Mouse (Mus musculus): ENCODE results near the gene Rab11fip4. TPM values are rescaled to one million over a fixed set of nuclear protein-coding genes. Genes with fewer than 3 reads are reported as not detected.

Rab11fip4 gene
- polyA plus RNA-seq, 1 experiment = not detected

GRCm38 (mm10) chr11:79644717-79645191 is 53.7 kb downstream of the Rab11fip4 start:
- no peak for TF ChIP-seq TAL1 (IDR thresholded peaks at IDR 0.05; ENCODE audit: low read length)
- TF ChIP-seq GATA1 (IDR thresholded peaks at IDR 0.05; ENCODE audit: low read length) = no peak
- no peaks in the 10 kb centered on the region for H3K9me3 ChIP-seq (ENCODE audit: control insufficient read depth, low read length)
- H3K27me3 ChIP-seq (ENCODE audit: control insufficient read depth) = no peaks in the 10 kb centered on the region
- H3K4me1 ChIP-seq (ENCODE audit: control insufficient read depth) = no peaks in the 10 kb centered on the region; the same call in 1 of the 2 replicates
- no peaks in the 10 kb centered on the region for H3K36me3 ChIP-seq (ENCODE audit: control insufficient read depth)
- no peak overlapping the region for H3K4me3 ChIP-seq (replicated peaks)

DNA sequence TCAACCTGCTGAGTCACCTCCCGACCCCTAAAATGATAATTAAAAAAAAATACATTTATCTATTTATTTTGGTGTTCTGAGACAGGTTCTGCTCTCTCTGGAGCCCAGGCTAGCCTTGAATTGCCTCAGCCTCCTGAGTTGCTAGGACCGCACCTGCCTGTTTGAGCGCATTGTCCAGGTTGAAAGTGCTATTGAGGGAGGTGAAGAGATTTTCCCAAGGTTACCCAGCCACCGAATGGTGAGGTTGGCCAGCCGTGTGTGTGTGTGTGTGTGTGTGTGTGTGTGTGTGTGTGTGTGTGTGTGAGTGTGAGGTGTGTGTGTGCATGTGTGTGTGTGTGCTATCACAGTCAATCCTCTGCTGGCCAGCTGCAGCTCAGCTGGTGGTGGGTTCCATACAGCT is 55.0 kb downstream of the Rab11fip4 start:
- Histone ChIP-seq H3K4me1 (ENCODE audit: control insufficient read depth) (no peaks in the 10 kb centered on the region; the same call in 1 of the 2 replicates), H3K27me3 (ENCODE audit: control insufficient read depth) (no peaks in the 10 kb centered on the region), H3K9me3 (ENCODE audit: control insufficient read depth, low read length) (no peaks in the 10 kb centered on the region), H3K36me3 (ENCODE audit: control insufficient read depth) (no peaks in the 10 kb centered on the region), H3K4me3 (replicated peaks) (no peak overlapping the region)
- no peak for TF ChIP-seq GATA1 (IDR thresholded peaks at IDR 0.05; ENCODE audit: low read length)
- no peak for TF ChIP-seq TAL1 (IDR thresholded peaks at IDR 0.05; ENCODE audit: low read length)

- H3K9me3 ChIP-seq (ENCODE audit: control insufficient read depth, low read length) = no peaks in the 10 kb centered on the region
- H3K4me1 ChIP-seq (ENCODE audit: control insufficient read depth) = no peaks in the 10 kb centered on the region
- no peak overlapping the region for H3K4me3 ChIP-seq (replicated peaks)
- no peaks in the 10 kb centered on the region for H3K27me3 ChIP-seq (ENCODE audit: control insufficient read depth)
- H3K36me3 ChIP-seq (ENCODE audit: control insufficient read depth) = no peaks in the 10 kb centered on the region
- TF ChIP-seq GATA1 (IDR thresholded peaks at IDR 0.05; ENCODE audit: low read length) (no peak), TAL1 (IDR thresholded peaks at IDR 0.05; ENCODE audit: low read length) (no peak)
Observed at GRCm38 (mm10) chr11:79646467-79647070, 55.6 kb downstream of the Rab11fip4 start.

- TF ChIP-seq TAL1 (IDR thresholded peaks at IDR 0.05; ENCODE audit: low read length) (no peak), GATA1 (IDR thresholded peaks at IDR 0.05; ENCODE audit: low read length) (no peak)
- H3K27me3 ChIP-seq (ENCODE audit: control insufficient read depth) = no peaks in the 10 kb centered on the region
- H3K9me3 ChIP-seq (ENCODE audit: control insufficient read depth, low read length) = no peaks in the 10 kb centered on the region
- no peaks in the 10 kb centered on the region for H3K4me1 ChIP-seq (ENCODE audit: control insufficient read depth)
- no peak overlapping the region for H3K4me3 ChIP-seq (replicated peaks)
- no peaks in the 10 kb centered on the region for H3K36me3 ChIP-seq (ENCODE audit: control insufficient read depth)
Observed at GRCm38 (mm10) chr11:79647071-79647501, 56.1 kb downstream of the Rab11fip4 start.

DNA sequence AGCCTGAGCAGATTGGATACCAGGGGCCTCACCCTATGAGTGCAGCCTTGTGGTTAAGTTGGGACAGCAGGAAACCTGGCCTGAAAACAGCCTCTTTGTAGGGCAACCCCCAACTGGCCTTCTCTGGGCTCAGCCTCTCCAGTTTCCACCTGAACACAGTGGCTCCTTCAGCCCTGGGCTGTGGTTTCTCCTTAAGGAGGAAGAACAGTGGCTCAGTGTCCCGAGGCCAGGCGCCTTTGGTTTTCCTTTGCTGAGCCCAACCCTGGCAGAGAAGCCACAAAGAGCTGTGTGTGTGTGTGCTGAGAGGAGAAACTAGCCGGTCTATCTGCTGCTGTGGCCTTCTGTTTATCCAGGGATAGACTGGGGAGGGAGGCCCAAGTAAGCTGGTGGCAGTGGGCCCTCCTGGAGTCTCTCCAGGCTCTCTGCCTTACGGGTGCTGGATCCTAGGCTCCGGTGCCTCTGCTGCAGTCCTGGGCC is 59.4 kb downstream of the Rab11fip4 start:
- H3K4me3 ChIP-seq (replicated peaks) = no peak overlapping the region
- no peak for TF ChIP-seq TAL1 (IDR thresholded peaks at IDR 0.05; ENCODE audit: low read length)
- no peak for TF ChIP-seq GATA1 (IDR thresholded peaks at IDR 0.05; ENCODE audit: low read length)
- H3K9me3 ChIP-seq (ENCODE audit: control insufficient read depth, low read length) = no peaks in the 10 kb centered on the region
- no peaks in the 10 kb centered on the region for H3K27me3 ChIP-seq (ENCODE audit: control insufficient read depth)
- H3K4me1 ChIP-seq (ENCODE audit: control insufficient read depth) = no peaks in the 10 kb centered on the region
- no peaks in the 10 kb centered on the region for H3K36me3 ChIP-seq (ENCODE audit: control insufficient read depth)

DNA sequence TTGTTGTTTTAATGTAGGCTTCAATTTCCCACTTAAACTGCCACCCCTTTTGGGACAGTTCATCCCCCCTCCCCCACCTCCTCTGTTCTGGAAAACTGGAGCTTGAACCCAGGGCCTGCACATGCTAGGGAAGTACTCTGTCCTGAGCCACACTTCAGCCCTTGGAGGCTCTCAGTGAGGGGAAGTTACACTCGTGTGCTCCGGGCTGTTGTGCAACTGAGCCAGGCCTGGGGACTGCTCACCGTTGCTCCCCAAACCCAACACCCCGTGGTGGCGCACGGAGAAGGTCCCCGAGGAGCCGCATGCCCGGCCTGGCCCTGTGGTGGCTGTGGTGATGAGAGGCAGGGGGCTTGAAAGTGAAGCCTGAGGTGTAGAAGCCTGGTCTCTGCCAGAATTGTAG is 61.2 kb downstream of the Rab11fip4 start:
- no peaks in the 10 kb centered on the region for H3K36me3 ChIP-seq (ENCODE audit: control insufficient read depth)
- no peak overlapping the region for H3K4me3 ChIP-seq (replicated peaks)
- TF ChIP-seq TAL1 (IDR thresholded peaks at IDR 0.05; ENCODE audit: low read length) (no peak), GATA1 (IDR thresholded peaks at IDR 0.05; ENCODE audit: low read length) (no peak)
- H3K9me3 ChIP-seq (ENCODE audit: control insufficient read depth, low read length) = no peaks in the 10 kb centered on the region
- no peaks in the 10 kb centered on the region for H3K27me3 ChIP-seq (ENCODE audit: control insufficient read depth)
- no peaks in the 10 kb centered on the region for H3K4me1 ChIP-seq (ENCODE audit: control insufficient read depth)

DNA sequence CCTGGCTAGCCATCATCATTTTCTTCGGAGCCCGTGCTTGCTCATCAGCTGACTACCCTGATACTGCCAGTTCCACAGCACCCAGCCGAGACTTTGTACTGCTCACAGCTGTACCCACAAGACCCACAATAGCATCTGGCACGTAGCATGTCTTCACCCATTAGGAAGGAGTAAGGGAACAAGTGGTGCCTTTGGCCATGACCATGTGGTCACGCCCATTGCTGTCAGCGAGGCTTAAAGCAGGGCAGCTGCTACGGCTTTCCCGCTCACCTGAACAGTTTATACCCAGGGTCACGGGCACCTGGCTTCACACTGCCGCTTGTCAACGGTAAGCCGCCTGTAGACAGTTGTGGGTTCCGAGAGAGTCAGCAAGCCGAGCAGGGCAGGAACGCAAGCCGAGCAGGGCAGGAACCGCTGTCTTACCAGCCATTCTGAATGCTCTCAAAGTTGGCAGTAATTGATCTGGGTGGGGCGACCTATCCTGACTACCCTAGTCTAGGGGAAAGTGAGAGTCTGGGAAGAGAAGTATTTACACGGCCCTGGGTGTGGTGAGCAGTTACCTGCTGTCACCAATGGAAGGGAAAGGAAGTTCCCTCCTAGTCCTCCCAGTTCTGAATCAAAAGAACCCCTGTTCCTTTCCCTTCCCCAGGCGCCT is 62.0 kb downstream of the Rab11fip4 start:
- no peak for TF ChIP-seq GATA1 (IDR thresholded peaks at IDR 0.05; ENCODE audit: low read length)
- H3K9me3 ChIP-seq (ENCODE audit: control insufficient read depth, low read length) = no peaks in the 10 kb centered on the region
- no peaks in the 10 kb centered on the region for H3K36me3 ChIP-seq (ENCODE audit: control insufficient read depth)
- no peaks in the 10 kb centered on the region for H3K27me3 ChIP-seq (ENCODE audit: control insufficient read depth)
- no peaks in the 10 kb centered on the region for H3K4me1 ChIP-seq (ENCODE audit: control insufficient read depth)
- no peak overlapping the region for H3K4me3 ChIP-seq (replicated peaks)

DNA sequence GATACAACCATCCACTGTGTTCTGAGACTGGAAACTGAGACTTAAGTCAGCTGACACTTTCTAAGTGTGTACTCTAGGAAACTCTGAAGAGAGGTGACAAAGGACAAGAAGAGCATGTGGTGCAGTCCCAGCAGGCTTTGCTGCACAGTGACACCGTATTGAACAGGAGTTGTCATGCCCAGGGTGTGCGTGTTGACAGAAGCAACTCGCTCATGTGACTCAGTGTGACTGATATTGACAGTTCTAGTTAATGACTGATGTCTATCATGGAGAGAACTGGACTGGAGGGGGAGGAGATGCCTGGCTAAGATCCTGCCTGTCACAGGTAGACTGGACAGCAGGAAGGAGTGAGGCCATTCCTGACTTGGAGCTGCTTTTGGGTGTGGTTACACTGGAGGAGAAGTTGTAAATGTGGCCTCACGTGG is 63.4 kb downstream of the Rab11fip4 start:
- H3K27me3 ChIP-seq (ENCODE audit: control insufficient read depth) = peaks cover 2% of the 10 kb centered on the region; the same call in 1 of the 2 replicates
- no peak overlapping the region for H3K4me3 ChIP-seq (replicated peaks)
- no peaks in the 10 kb centered on the region for H3K36me3 ChIP-seq (ENCODE audit: control insufficient read depth)
- no peaks in the 10 kb centered on the region for H3K4me1 ChIP-seq (ENCODE audit: control insufficient read depth)
- no peaks in the 10 kb centered on the region for H3K9me3 ChIP-seq (ENCODE audit: control insufficient read depth, low read length)
- TF ChIP-seq TAL1 (IDR thresholded peaks at IDR 0.05; ENCODE audit: low read length) (no peak), GATA1 (IDR thresholded peaks at IDR 0.05; ENCODE audit: low read length) (no peak)

DNA sequence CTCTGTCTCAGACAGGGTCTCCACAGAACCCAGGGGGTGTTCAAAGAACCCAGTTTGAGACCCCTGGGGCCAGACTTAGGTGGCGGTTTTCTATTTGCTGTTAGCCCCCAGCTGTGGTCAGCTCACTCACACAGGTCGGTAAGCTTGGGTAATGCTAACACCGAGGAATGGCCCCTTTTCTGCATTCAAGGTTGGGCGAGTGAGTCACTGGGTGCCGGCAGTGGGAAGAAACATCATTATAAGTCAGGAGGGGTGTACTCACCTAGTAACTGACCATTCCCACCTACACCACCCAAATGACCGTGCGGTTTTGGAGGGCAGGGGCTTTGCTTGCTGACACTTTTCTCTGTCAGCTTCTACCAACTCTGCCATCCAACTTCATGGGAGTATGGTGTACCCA is 64.6 kb downstream of the Rab11fip4 start:
- peaks cover 13% of the 10 kb centered on the region for H3K27me3 ChIP-seq (ENCODE audit: control insufficient read depth)
- TF ChIP-seq TAL1 (IDR thresholded peaks at IDR 0.05; ENCODE audit: low read length) (no peak), GATA1 (IDR thresholded peaks at IDR 0.05; ENCODE audit: low read length) (no peak)
- H3K4me1 ChIP-seq (ENCODE audit: control insufficient read depth) = peaks cover 5% of the 10 kb centered on the region
- no peaks in the 10 kb centered on the region for H3K36me3 ChIP-seq (ENCODE audit: control insufficient read depth)
- no peak overlapping the region for H3K4me3 ChIP-seq (replicated peaks)
- H3K9me3 ChIP-seq (ENCODE audit: control insufficient read depth, low read length) = no peaks in the 10 kb centered on the region
